ENCODE assay signal across 14 mouse cellular contexts in genomic region chr5:32066015-32066734, GRCm38 (mm10).
DNase-seq lines count a peak whose midpoint lies in the region; ATAC-seq and TF ChIP-seq lines count a peak whose summit lies in the region.
"Had no signal": no experiment of that assay in that cellular context is flagged by ENCODE, and none has a peak within 500 bp of the region (broad histone marks: within the 10 kb centered on the region; RNA-seq: fewer than 3 reads in every experiment).

No protein-coding gene starts in this region.

- TF ChIP-seq POLR2A in heart, adult 2 months (IDR thresholded peaks at IDR 0.05; ENCODE audit: insufficient read depth, low read depth, low read length): no peak
- TF ChIP-seq POLR2A in embryonic fibroblast, embryonic 13.5 days (IDR thresholded peaks at IDR 0.05; ENCODE audit: low read depth, low read length): no peak

- no peak for DNase-seq in heart, adult 2 months
- no peak for DNase-seq in lung, adult 18-20 months
- DNase-seq in layer of hippocampus, adult 8-10 months (ENCODE audit: low spot score in 2 of 2): no peak
- DNase-seq: cerebellum, adult 11-12 months; liver, embryonic 13.5 days; right cerebral cortex, postnatal 4 days had no signal

- no peak overlapping the region for H3K4me3 ChIP-seq in heart, embryonic 15.5 days
- H3K4me3 ChIP-seq in heart, adult 2 months: no peak overlapping the region
- no peak overlapping the region for H3K4me3 ChIP-seq in lung, embryonic 16.5 days (ENCODE audit: low read length)
- H3K4me3 ChIP-seq in embryonic fibroblast, embryonic 13.5 days (ENCODE audit: insufficient read depth, low read length): no peak overlapping the region
- no peak overlapping the region for H3K4me3 ChIP-seq in limb, embryonic 15.5 days
- H3K4me3 ChIP-seq: kidney, embryonic 15.5 days; liver, embryonic 13.5 days; midbrain, embryonic 10.5 days; myocyte had no signal

- H3K9ac ChIP-seq in heart, embryonic 15.5 days: no peak overlapping the region
- H3K9ac ChIP-seq in heart, adult 2 months (ENCODE audit: low read depth, low read length): no peak overlapping the region
- no peak overlapping the region for H3K9ac ChIP-seq in lung, embryonic 16.5 days (ENCODE audit: low read length)
- no peak overlapping the region for H3K9ac ChIP-seq in limb, embryonic 15.5 days
- H3K9ac ChIP-seq: hindbrain, embryonic 14.5 days; kidney, embryonic 15.5 days; liver, embryonic 13.5 days had no signal

- TF ChIP-seq CTCF in heart, adult 2 months (IDR thresholded peaks at IDR 0.05): no peak
- TF ChIP-seq CTCF in embryonic fibroblast, embryonic 13.5 days (IDR thresholded peaks at IDR 0.05; ENCODE audit: borderline replicate concordance, insufficient read depth, low read length): no peak

- no peaks in the 10 kb centered on the region for H3K27me3 ChIP-seq in heart, embryonic 15.5 days
- no peaks in the 10 kb centered on the region for H3K27me3 ChIP-seq in heart, adult 2 months (ENCODE audit: control insufficient read depth, insufficient read depth, low read length)
- no peaks in the 10 kb centered on the region for H3K27me3 ChIP-seq in lung, embryonic 16.5 days (ENCODE audit: control insufficient read depth, insufficient read depth, low read depth, low read length)
- no peaks in the 10 kb centered on the region for H3K27me3 ChIP-seq in limb, embryonic 15.5 days
- H3K27me3 ChIP-seq: kidney, embryonic 15.5 days; liver, embryonic 13.5 days had no signal

- peaks cover 21% of the 10 kb centered on the region for H3K4me1 ChIP-seq in heart, embryonic 15.5 days (replicated peaks)
- H3K4me1 ChIP-seq in heart, adult 2 months (ENCODE audit: control insufficient read depth, insufficient read depth, low read length): peaks cover 9% of the 10 kb centered on the region
- peaks cover 15% of the 10 kb centered on the region for H3K4me1 ChIP-seq in lung, embryonic 16.5 days (replicated peaks; ENCODE audit: control insufficient read depth, insufficient read depth, low read length)
- no peaks in the 10 kb centered on the region for H3K4me1 ChIP-seq in embryonic fibroblast, embryonic 13.5 days (ENCODE audit: control insufficient read depth, insufficient read depth, low read length)
- H3K4me1 ChIP-seq in limb, embryonic 15.5 days: peaks cover 14% of the 10 kb centered on the region
- H3K4me1 ChIP-seq: liver, embryonic 13.5 days; midbrain, embryonic 10.5 days had no signal

- no peaks in the 10 kb centered on the region for H3K9me3 ChIP-seq in heart, embryonic 15.5 days (replicated peaks)
- H3K9me3 ChIP-seq in lung, embryonic 16.5 days (ENCODE audit: control insufficient read depth, low read length): no peaks in the 10 kb centered on the region
- no peaks in the 10 kb centered on the region for H3K9me3 ChIP-seq in limb, embryonic 15.5 days
- H3K9me3 ChIP-seq: kidney, embryonic 15.5 days; liver, embryonic 13.5 days; midbrain, embryonic 10.5 days had no signal

- peak; percentile 59; the same call in 1 of the 2 replicates for ATAC-seq in heart, embryonic 15.5 days (replicated peaks; ENCODE audit: insufficient number of reproducible peaks, insufficient read depth, low FRiP score, low read depth)
- ATAC-seq in lung, embryonic 16.5 days (ENCODE audit: low read depth): peak; percentile 82
- ATAC-seq in limb, embryonic 15.5 days (ENCODE audit: insufficient number of reproducible peaks, low FRiP score, low TSS enrichment, low read depth): peak; percentile 65; the same call in 1 of the 2 replicates

- whole genome bisulfite sequencing in heart, embryonic 15.5 days: 25% methylated on average over 5 of the region's 5 CpGs
- 61% methylated on average over 5 of the region's 5 CpGs for WGBS in heart, adult 2 months
- WGBS in lung, embryonic 16.5 days: 33% methylated on average over 5 of the region's 5 CpGs
- WGBS in limb, embryonic 15.5 days: 40% methylated on average over 5 of the region's 5 CpGs

- intact Hi-C loops in heart, adult 2 months (cut with DNase I): loop anchor here (5.0 kb wide), 1 partner anchor 131 kb away; no protein-coding TSS in a partner anchor

- no peak for TF ChIP-seq EP300 in heart, adult 2 months (IDR thresholded peaks at IDR 0.05; ENCODE audit: insufficient read depth, low read depth, low read length)

- no peak overlapping the region for H3K4me2 ChIP-seq in heart, embryonic 15.5 days
- no peak overlapping the region for H3K4me2 ChIP-seq in lung, embryonic 16.5 days (ENCODE audit: low read depth, low read length)
- no peak overlapping the region for H3K4me2 ChIP-seq in limb, embryonic 15.5 days
- H3K4me2 ChIP-seq: hindbrain, embryonic 14.5 days; kidney, embryonic 15.5 days; liver, embryonic 13.5 days had no signal

- no peaks in the 10 kb centered on the region for H3K36me3 ChIP-seq in heart, embryonic 15.5 days
- H3K36me3 ChIP-seq in heart, adult 2 months (ENCODE audit: control insufficient read depth, insufficient read depth, low read length): no peaks in the 10 kb centered on the region
- no peaks in the 10 kb centered on the region for H3K36me3 ChIP-seq in lung, embryonic 16.5 days (ENCODE audit: control insufficient read depth, insufficient read depth, low read length)
- no peaks in the 10 kb centered on the region for H3K36me3 ChIP-seq in limb, embryonic 15.5 days
- H3K36me3 ChIP-seq: kidney, embryonic 15.5 days; liver, embryonic 13.5 days; midbrain, embryonic 10.5 days had no signal

- H3K27ac ChIP-seq in heart, embryonic 15.5 days: peak overlapping the region; percentile 71
- no peak overlapping the region for H3K27ac ChIP-seq in heart, adult 2 months
- peak overlapping the region; percentile 80 for H3K27ac ChIP-seq in lung, embryonic 16.5 days (ENCODE audit: low read length)
- peak overlapping the region; percentile 10; the same call in 1 of the 2 replicates for H3K27ac ChIP-seq in embryonic fibroblast, embryonic 13.5 days (ENCODE audit: insufficient read depth, low read length)
- H3K27ac ChIP-seq in limb, embryonic 15.5 days: peak overlapping the region; percentile 76
- H3K27ac ChIP-seq: hindbrain, embryonic 14.5 days; kidney, embryonic 15.5 days; liver, embryonic 13.5 days; midbrain, embryonic 10.5 days had no signal

- no peaks in the 10 kb centered on the region for H3K79me2 ChIP-seq in heart, adult 2 months (replicated peaks; ENCODE audit: control insufficient read depth, insufficient read depth, low read length)
